Mouse (Mus musculus) midbrain, embryonic 14.5 days (tissue): Measurements from ENCODE around the gene Elp1. TPM values are rescaled to one million over a fixed set of nuclear protein-coding genes. Genes with fewer than 3 reads are reported as not detected.

ENCODE experiments used
- ATAC-seq: fragments of 200-750 bp; cut with Nextera tagmentation; 2 replicates; pipeline ENCODE4 v1.8.0; 2017; ENCODE audit warnings: moderate number of reproducible peaks, moderate library complexity; ENCODE audit not compliant: low FRiP score, low TSS enrichment
- DNase-seq: peaks from one replicate; pipeline ENCODE4 v3.0.0-alpha.2; 2015
- H3K27ac ChIP-seq: fragments of 300-500 bp; sonication (generic); replicated peaks from 2 replicates; pipeline ENCODE4 v1.5.1; 2014; ENCODE audit warnings: mild to moderate bottlenecking, low read depth, low read length, moderate library complexity
- H3K27me3 ChIP-seq: fragments of 300-500 bp; sonication (generic); 2 replicates; pipeline ENCODE4 v1.6.1; 2014; ENCODE audit warnings: low read length, control low read depth, mixed read lengths; ENCODE audit not compliant: control insufficient read depth, insufficient read depth
- H3K36me3 ChIP-seq: fragments of 300-500 bp; sonication (generic); 2 replicates; pipeline ENCODE4 v1.6.1; 2014; ENCODE audit warnings: low read length, control low read depth; ENCODE audit not compliant: control insufficient read depth, insufficient read depth
- H3K4me1 ChIP-seq: fragments of 300-500 bp; sonication (generic); 2 replicates; pipeline ENCODE4 v1.6.1; 2014; ENCODE audit warnings: mild to moderate bottlenecking, antibody characterized with exemption, low read length, control low read depth; ENCODE audit not compliant: control insufficient read depth, insufficient read depth
- H3K4me2 ChIP-seq: fragments of 300-500 bp; sonication (generic); 2 replicates; pipeline ENCODE4 v1.6.1; 2014; ENCODE audit warnings: mild to moderate bottlenecking, low read length, moderate library complexity
- H3K4me3 ChIP-seq: fragments of 300-500 bp; sonication (generic); replicated peaks from 2 replicates; pipeline ENCODE4 v1.5.1; 2014; ENCODE audit warnings: low read depth, low read length
- H3K9ac ChIP-seq: fragments of 300-500 bp; sonication (generic); replicated peaks from 2 replicates; pipeline ENCODE4 v1.6.1; 2014; ENCODE audit warnings: mild to moderate bottlenecking, low read length, moderate library complexity
- H3K9me3 ChIP-seq: fragments of 300-500 bp; sonication (generic); 2 replicates; pipeline ENCODE4 v1.6.1; 2016; ENCODE audit warnings: low read length, control low read depth, mixed read lengths; ENCODE audit not compliant: control insufficient read depth
- WGBS: fragments of 180-500 bp; shearing (Covaris S2); extraction: QIAGEN DNeasy Blood & Tissue Kit; methylation state at CpG from one replicate; pipeline ENCODE4 v1.1.7; 2014; 5-methylcytosine and 5-hydroxymethylcytosine counted together
- polyA plus RNA-seq: library from polyadenylated mRNA; unstranded; fragments of >200 nt; fragmentation: Nextera tagmentation; extraction: Ambion mirVana; gene quantifications from 2 replicates; pipeline ENCODE4 v1.2.1, GENCODE M21; 2014

Elp1 gene
- polyA plus RNA-seq, 1 experiment from 2014 or later: 90.2 TPM

- no peak overlapping the region for H3K9ac ChIP-seq
- H3K4me1 ChIP-seq: no peaks in the 10 kb centered on the region
- WGBS: 60% methylated on average over 8 of the region's 8 CpGs
- H3K4me2 ChIP-seq: no peak overlapping the region
- no peaks in the 10 kb centered on the region for H3K27me3 ChIP-seq
- H3K27ac ChIP-seq: no peak overlapping the region
- DNase-seq: no peak
- no peaks in the 10 kb centered on the region for H3K36me3 ChIP-seq
- H3K4me3 ChIP-seq: no peak overlapping the region
- no peak for ATAC-seq
- peaks cover 4% of the 10 kb centered on the region; the same call in 1 of the 2 replicates for H3K9me3 ChIP-seq
Observed at GRCm38 (mm10) chr4:56725839-56726238, 76.3 kb downstream of the Elp1 start.

- 94% methylated on average over 6 of the region's 6 CpGs for WGBS
- no peaks in the 10 kb centered on the region for H3K36me3 ChIP-seq
- H3K4me2 ChIP-seq: no peak overlapping the region
- no peak overlapping the region for H3K4me3 ChIP-seq
- H3K27ac ChIP-seq: no peak overlapping the region
- peaks cover 4% of the 10 kb centered on the region; the same call in 1 of the 2 replicates for H3K9me3 ChIP-seq
- no peaks in the 10 kb centered on the region for H3K27me3 ChIP-seq
- no peak overlapping the region for H3K9ac ChIP-seq
- DNase-seq (no peak), ATAC-seq (no peak)
- H3K4me1 ChIP-seq: no peaks in the 10 kb centered on the region
Observed at GRCm38 (mm10) chr4:56723237-56723636, 78.9 kb downstream of the Elp1 start.

DNA sequence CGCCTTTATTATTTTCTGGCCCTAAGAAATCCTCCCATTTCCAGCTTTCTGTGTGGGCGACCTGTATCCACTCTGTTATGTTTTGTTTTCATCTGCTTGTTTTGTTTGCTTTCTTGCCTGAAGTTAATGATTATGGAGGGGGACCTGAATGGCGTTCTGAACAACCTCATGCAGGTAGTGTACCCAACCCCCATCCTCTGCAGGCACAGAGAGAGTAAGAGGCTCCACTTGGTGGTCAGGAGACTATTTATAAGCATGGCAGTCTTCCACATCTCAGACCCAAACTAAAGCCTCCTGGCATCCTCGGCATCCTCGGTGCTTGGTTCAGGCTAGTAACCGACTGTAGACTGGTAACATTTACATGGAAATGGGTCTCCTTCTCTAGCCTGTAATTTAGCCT lies 79.8 kb downstream of the Elp1 start:
- DNase-seq (no peak), ATAC-seq (no peak)
- Histone ChIP-seq H3K27me3 (no peaks in the 10 kb centered on the region), H3K27ac (no peak overlapping the region), H3K36me3 (no peaks in the 10 kb centered on the region), H3K4me1 (no peaks in the 10 kb centered on the region), H3K9ac (no peak overlapping the region), H3K4me2 (no peak overlapping the region), H3K4me3 (no peak overlapping the region), H3K9me3 (peaks cover under 1% of the 10 kb centered on the region; the same call in 1 of the 2 replicates)
- 74% methylated on average over 6 of the region's 6 CpGs for WGBS

DNA sequence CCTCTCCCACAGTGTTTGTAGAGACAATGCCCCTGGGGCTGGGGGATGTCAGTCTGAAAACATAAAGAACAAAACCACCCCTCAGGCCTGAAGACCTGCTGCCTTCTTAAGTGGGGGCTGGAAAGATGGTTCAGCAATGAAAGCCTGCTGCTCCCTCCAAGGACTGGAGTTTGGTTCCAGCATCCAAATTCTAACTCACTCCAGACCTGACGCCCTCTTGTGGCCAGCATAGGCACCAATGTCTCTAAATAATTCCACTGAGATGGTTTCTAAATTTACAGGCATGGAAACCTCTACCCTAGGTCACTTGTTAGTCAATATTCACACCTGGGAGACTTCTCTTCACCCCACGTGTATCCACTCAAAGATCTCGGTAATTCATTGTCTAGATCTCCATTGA lies 80.7 kb downstream of the Elp1 start:
- DNase-seq: peak; percentile 39
- Histone ChIP-seq H3K9me3 (no peaks in the 10 kb centered on the region), H3K4me1 (no peaks in the 10 kb centered on the region), H3K27me3 (no peaks in the 10 kb centered on the region), H3K27ac (no peak overlapping the region), H3K36me3 (no peaks in the 10 kb centered on the region), H3K4me3 (no peak overlapping the region), H3K9ac (no peak overlapping the region), H3K4me2 (no peak overlapping the region)
- WGBS: 28% methylated on average over 3 of the region's 3 CpGs
- no peak for ATAC-seq

DNA sequence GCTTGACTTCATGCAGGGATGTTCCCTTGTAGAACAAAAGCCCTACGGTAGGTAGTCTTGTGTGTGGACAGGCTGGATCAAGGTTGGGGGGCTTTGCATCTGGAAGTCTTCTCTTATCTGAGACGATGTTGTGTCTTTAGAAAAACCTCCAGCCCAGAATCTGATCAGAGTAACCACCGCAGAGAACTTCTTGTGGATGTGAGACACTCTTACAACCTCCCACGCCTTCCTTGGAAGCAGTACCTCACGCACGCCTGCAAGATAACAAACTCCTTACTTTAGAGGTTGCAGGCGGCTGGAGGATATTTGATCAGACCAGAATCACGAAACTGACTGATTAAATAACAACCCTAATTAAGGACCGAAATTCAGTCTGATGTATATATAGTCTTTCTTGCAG lies 81.7 kb downstream of the Elp1 start:
- Histone ChIP-seq H3K36me3 (no peaks in the 10 kb centered on the region), H3K9ac (no peak overlapping the region)
- 89% methylated on average over 9 of the region's 9 CpGs for WGBS

DNA sequence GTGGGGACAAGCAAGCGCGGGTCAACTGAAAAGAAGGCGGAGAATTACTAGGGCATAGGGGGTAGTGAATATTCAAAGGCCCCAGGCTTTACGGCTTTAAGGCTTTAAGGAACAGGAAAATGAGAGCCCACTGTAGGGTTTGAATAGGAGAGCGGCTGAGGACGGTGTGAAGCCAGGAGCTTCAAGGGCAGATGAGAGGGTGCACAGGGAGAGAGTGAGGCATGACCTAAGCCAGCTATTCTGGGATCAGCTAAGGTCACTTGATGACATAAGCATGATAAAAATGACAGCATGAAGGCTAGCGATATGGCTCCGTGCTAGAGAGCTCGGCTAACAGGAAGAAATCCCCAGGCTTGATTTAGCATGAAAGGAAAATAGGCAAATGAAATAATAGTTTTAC lies 82.7 kb downstream of the Elp1 start:
- H3K4me1 ChIP-seq: no peaks in the 10 kb centered on the region
- ATAC-seq (no peak), DNase-seq (no peak)
- H3K9me3 ChIP-seq: no peaks in the 10 kb centered on the region
- H3K36me3 ChIP-seq: no peaks in the 10 kb centered on the region
- WGBS: 68% methylated on average over 9 of the region's 9 CpGs
- H3K4me3 ChIP-seq: no peak overlapping the region
- H3K27ac ChIP-seq: no peak overlapping the region
- H3K4me2 ChIP-seq: no peak overlapping the region
- H3K9ac ChIP-seq: no peak overlapping the region
- no peaks in the 10 kb centered on the region for H3K27me3 ChIP-seq

More for the DNA sequence above, 81.7 kb downstream of the Elp1 start:
- no peaks in the 10 kb centered on the region for H3K9me3 ChIP-seq
- H3K4me2 ChIP-seq: no peak overlapping the region
- H3K4me1 ChIP-seq: no peaks in the 10 kb centered on the region
- no peak overlapping the region for H3K27ac ChIP-seq
- no peak for DNase-seq
- ATAC-seq: no peak
- no peaks in the 10 kb centered on the region for H3K27me3 ChIP-seq
- no peak overlapping the region for H3K4me3 ChIP-seq

- ATAC-seq (no peak), DNase-seq (peak; percentile 16)
- no peak overlapping the region for H3K4me2 ChIP-seq
- H3K4me1 ChIP-seq: no peaks in the 10 kb centered on the region
- H3K9me3 ChIP-seq: no peaks in the 10 kb centered on the region
- no peak overlapping the region for H3K4me3 ChIP-seq
- WGBS: 73% methylated on average over 12 of the region's 12 CpGs
- no peaks in the 10 kb centered on the region for H3K27me3 ChIP-seq
- no peaks in the 10 kb centered on the region for H3K36me3 ChIP-seq
- H3K9ac ChIP-seq: no peak overlapping the region
- H3K27ac ChIP-seq: no peak overlapping the region
Observed at GRCm38 (mm10) chr4:56718573-56719442, 83.3 kb downstream of the Elp1 start.

- H3K9ac ChIP-seq: no peak overlapping the region
- no peaks in the 10 kb centered on the region for H3K36me3 ChIP-seq
- H3K9me3 ChIP-seq: no peaks in the 10 kb centered on the region
- DNase-seq: no peak
- H3K4me3 ChIP-seq: no peak overlapping the region
- WGBS: 89% methylated on average over 3 of the region's 3 CpGs
- no peaks in the 10 kb centered on the region for H3K4me1 ChIP-seq
- no peak overlapping the region for H3K4me2 ChIP-seq
- H3K27me3 ChIP-seq: no peaks in the 10 kb centered on the region
- ATAC-seq: no peak
- H3K27ac ChIP-seq: no peak overlapping the region
Observed at GRCm38 (mm10) chr4:56717932-56718331, 84.2 kb downstream of the Elp1 start.

DNA sequence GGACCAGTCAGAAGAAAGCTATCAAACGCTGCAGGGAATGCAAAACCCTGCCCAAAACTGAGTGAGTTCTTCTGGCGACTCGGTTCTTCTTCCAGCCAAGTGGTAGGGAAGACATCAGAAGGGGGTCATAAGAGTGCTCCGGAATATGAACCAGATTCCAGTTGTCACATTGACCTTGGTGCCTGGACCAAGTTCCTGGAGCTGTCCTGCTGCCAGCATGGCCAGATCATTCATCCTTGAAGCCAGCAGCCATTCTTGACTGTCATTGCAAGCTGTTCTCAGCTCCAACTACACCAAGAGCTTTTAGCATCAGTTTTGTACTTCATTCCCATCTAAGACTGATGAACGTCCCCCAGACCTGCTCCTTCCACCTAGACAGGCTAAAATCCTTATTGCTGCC lies 85.3 kb downstream of the Elp1 start:
- 54% methylated on average over 5 of the region's 5 CpGs for whole genome bisulfite sequencing
- Histone ChIP-seq H3K4me1 (no peaks in the 10 kb centered on the region), H3K27ac (no peak overlapping the region), H3K9ac (no peak overlapping the region), H3K4me3 (no peak overlapping the region), H3K36me3 (no peaks in the 10 kb centered on the region), H3K9me3 (no peaks in the 10 kb centered on the region), H3K4me2 (no peak overlapping the region), H3K27me3 (no peaks in the 10 kb centered on the region)
- ATAC-seq: no peak
- DNase-seq: no peak
